Mouse (Mus musculus): ENCODE results near the gene Flii. TPM values are rescaled to one million over a fixed set of nuclear protein-coding genes. Genes with fewer than 3 reads are reported as not detected.

Gene Flii
- total RNA-seq (2021): 10 to 100 TPM; 59.5 to 68.2 TPM
- long read RNA-seq, experiment 1, full-length matches to known transcripts: 31 of 45 reads
- long read RNA-seq, experiment 1, partial matches to known transcripts: 3 of 45 reads
- long read RNA-seq, experiment 1, other reads (novel, unspliced or antisense): 11 of 45 reads
- long read RNA-seq, experiment 2, full-length matches to known transcripts: 27 of 54 reads
- long read RNA-seq, experiment 2, partial matches to known transcripts: 10 of 54 reads
- long read RNA-seq, experiment 2, other reads (novel, unspliced or antisense): 17 of 54 reads

DNA sequence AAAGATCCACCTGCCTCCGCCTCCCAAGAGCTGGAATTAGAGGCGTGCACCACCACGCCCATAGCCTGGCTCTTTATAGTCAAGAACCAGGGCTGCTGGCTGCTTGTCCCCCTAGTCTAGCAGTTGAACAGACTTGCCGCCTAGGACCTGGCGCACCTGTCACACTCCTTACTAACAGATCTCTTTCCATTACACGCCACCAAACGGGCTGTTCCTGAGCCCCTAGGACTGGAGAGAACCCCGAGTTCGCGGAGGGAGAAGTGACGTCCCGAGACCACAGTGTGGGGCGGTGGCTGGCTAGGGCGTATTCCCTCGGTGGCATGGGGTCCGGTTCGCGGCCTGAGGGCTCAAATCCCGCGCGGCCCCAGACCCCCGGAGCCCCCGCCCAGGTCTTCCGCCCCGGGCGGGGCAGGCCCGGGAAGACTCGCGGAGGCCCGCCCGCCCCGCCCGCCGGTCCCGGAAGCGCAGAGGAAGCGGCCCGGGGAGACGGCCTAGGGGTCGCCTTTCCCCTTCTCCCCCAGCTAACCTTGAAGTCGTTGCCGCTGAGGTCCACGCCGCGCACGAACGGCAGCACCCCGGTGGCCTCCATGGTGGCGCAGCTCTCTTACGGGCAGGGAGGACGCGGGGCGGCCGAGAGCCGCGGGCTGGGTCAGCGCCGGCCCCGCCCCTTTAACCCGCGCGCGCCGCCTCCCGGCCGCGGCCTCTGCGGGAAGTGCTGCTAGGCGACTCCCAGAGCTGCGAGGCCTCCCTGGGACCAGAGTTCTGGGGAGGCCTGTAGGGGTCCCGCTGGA lies at the start of gene Flii:
Flii (minus strand) TSS at position 663 of the 791 bp plus-strand sequence.
- peak within 1 kb of the TSS; percentile 85 for H3K27ac ChIP-seq

DNA sequence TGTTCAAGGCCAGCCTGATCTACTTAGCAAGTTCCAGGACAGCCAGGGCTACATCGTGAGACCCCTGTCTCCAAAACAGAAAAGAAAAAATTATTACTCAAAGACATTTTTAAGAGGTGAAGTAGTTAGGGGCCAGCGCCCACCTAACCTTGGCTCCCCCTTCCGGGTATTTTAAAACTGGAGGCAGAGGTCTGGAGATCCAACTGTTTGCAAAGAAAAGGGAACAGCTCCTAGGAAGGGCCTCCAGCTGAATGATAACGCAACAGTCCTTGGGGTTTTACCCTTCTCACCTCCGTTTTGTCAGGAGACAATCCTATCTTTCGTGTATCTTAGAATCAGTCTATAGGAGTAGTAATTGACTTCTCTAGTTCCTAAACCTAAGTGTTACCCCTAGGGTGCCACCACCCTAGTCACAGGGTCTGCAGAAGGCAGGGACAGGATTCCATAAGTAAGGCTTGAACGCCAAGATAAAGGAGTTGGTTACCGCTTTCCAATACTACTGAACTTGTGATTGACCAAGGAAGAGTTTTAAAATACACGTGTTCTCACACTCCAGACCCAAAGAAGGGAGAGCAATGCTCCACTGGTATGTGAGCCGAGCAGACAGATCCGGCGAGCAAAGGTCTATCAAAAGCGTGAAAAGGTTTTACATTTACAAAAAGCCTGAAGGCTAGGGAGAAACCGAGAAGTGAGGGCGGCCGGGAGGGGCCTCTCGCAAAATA lies 49.2 kb upstream of the Flii start:
- TF ChIP-seq CTCF (conservative IDR thresholded peaks at IDR 0.05): no peak
- Histone ChIP-seq H3K27ac (peak overlapping the region; percentile 96), H3K4me3 (peak overlapping the region; percentile 93)
- no peak for DNase-seq (ENCODE audit: low spot score in 2 of 2)

More for the DNA sequence above, at the start of gene Flii:
- TF ChIP-seq CTCF (conservative IDR thresholded peaks at IDR 0.05): peak; percentile 83
- peak; percentile 64 to 74 for DNase-seq (ENCODE audit: low spot score in 2 of 2)
- H3K4me3 ChIP-seq: peak within 1 kb of the TSS; percentile 100

GRCm38 (mm10) chr11:60775578-60775977 lies 48.5 kb upstream of the Flii start:
- TF ChIP-seq CTCF (conservative IDR thresholded peaks at IDR 0.05): no peak
- DNase-seq (ENCODE audit: low spot score in 2 of 2): no peak
- no peak overlapping the region for H3K27ac ChIP-seq

GRCm38 (mm10) chr11:60774841-60775240 lies 47.8 kb upstream of the Flii start:
- no peak overlapping the region for H3K4me3 ChIP-seq
- H3K27ac ChIP-seq: no peak overlapping the region
- TF ChIP-seq CTCF (conservative IDR thresholded peaks at IDR 0.05): no peak
- DNase-seq (ENCODE audit: low spot score in 2 of 2): no peak

More at GRCm38 (mm10) chr11:60775578-60775977, 48.5 kb upstream of the Flii start:
- H3K4me3 ChIP-seq: no peak overlapping the region

DNA sequence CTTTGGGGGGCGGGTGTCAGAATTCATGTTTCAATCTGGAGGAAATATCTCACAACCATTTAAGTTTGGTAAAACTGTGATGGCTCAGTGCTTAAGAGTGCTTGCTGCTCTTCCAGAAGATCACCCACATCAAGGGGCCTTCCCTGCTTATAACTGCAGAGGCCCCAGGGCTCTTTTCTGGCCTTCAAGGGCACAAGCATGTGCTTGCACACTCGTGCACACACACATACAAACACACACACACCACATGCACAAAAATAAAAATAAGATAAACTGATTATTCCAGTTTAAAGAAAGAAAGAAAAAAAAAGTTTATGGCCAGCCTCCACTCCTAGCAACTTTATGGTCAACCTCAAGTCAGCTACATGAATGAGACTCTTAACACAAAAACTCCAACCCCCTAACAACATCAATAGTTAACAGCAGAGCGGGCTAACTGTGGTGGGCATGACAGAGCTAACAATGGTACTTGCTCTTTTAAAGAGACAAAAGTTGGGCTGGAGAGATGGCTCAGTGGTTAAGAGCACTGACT lies 47.2 kb upstream of the Flii start:
- no peak for DNase-seq (ENCODE audit: low spot score in 2 of 2)
- Histone ChIP-seq H3K4me3 (no peak overlapping the region), H3K27ac (no peak overlapping the region)
- TF ChIP-seq CTCF (conservative IDR thresholded peaks at IDR 0.05): no peak

DNA sequence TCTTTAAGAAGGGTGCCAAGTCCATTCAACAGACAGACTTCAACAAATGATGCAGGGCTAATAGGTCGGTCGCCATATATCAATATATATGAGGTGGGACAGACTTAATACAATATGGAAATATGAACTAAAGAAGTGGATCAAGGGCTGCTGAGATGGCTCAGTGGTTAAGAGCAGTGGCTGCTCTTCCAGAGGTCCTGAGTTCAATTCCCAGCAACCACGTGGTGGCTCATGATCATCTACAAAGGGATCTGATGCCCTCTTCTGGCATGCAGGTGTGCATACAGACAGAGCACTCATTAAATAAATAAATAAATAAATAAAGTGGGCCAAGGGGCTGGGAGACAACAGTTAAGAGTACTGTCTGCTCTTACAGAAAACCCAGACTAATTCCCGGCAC lies 45.1 kb upstream of the Flii start:
- DNase-seq (ENCODE audit: low spot score in 2 of 2): no peak
- peak; percentile 24 for TF ChIP-seq CTCF (conservative IDR thresholded peaks at IDR 0.05)
- no peak overlapping the region for H3K27ac ChIP-seq
- H3K4me3 ChIP-seq: no peak overlapping the region

GRCm38 (mm10) chr11:60770776-60771175 lies 43.7 kb upstream of the Flii start:
- Histone ChIP-seq H3K27ac (no peak overlapping the region), H3K4me3 (no peak overlapping the region)
- TF ChIP-seq CTCF (conservative IDR thresholded peaks at IDR 0.05): no peak
- no peak for DNase-seq (ENCODE audit: low spot score in 2 of 2)

DNA sequence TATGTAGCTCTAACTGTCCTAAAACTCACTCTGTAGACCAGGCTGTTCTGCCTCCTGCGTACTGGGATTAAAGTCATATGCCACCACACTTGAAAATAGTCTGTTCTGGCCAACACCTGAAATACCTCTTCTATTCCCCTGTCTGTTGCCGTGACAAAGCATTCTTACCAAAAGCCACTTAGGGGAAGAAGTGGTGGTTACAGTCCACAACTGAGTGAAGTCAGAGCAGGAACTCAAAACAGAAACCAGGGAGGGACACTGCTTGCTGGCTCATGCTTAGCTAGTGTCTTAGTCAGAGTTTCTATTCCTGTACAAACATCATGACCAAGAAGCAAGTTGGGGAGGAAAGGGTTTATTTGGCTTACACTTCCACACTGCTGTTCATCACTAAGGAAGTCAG lies 42.3 kb upstream of the Flii start:
- no peak for DNase-seq (ENCODE audit: low spot score in 2 of 2)
- no peak overlapping the region for H3K4me3 ChIP-seq
- H3K27ac ChIP-seq: no peak overlapping the region
- no peak for TF ChIP-seq CTCF (conservative IDR thresholded peaks at IDR 0.05)

GRCm38 (mm10) chr11:60766969-60767368 lies 39.9 kb upstream of the Flii start:
- TF ChIP-seq CTCF (conservative IDR thresholded peaks at IDR 0.05): peak; percentile 62
- DNase-seq (ENCODE audit: low spot score in 2 of 2): no peak
- H3K4me3 ChIP-seq: no peak overlapping the region
- H3K27ac ChIP-seq: no peak overlapping the region

DNA sequence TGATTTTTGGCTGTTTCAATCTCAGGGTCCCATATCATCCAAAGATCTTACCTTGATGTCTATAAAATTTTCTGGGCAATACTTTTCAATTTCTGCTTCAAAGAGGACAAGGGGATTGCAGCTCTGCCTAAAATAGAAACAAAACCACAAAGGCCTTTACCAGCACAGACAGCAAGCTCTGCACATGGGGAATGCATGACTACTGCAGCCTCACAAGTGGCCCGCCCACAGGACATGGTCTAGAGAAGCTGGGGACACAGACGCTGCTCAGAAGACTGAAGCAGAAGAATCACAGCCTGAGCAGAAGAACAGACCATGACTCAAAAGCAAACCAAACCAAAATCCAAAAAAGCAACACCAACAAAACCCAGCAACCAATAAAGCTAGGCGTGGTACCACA lies 34.6 kb upstream of the Flii start:
- DNase-seq (ENCODE audit: low spot score in 2 of 2): no peak
- Histone ChIP-seq H3K4me3 (no peak overlapping the region), H3K27ac (no peak overlapping the region)
- no peak for TF ChIP-seq CTCF (conservative IDR thresholded peaks at IDR 0.05)

GRCm38 (mm10) chr11:60755570-60755969 lies 28.5 kb upstream of the Flii start:
- no peak overlapping the region for H3K4me3 ChIP-seq
- H3K27ac ChIP-seq: no peak overlapping the region
- TF ChIP-seq CTCF (conservative IDR thresholded peaks at IDR 0.05): no peak
- peak in 1 of 2 experiments; percentile 38 for DNase-seq (ENCODE audit: low spot score in 2 of 2)

DNA sequence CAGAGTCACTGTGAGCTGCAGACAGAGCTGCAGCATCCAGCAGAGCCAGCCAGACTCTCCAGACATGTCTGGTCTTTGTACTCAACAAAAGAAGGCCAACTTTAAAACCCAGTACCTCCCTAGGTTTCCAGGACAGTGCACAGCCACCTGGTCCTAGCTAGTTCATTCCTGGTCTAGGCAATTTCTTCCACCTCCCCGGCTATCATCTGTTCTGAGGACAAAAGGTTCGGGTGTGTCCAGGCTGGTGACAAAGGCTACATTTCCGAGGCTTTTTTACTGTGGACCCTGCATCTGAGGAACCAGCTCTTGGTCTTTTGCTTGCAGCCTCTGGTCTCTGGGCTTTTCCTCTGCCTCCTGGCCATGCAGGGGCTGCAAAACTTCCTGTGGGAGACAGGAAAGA lies 13.3 kb upstream of the Flii start:
- Histone ChIP-seq H3K4me3 (no peak overlapping the region), H3K27ac (no peak overlapping the region)
- no peak for DNase-seq (ENCODE audit: low spot score in 2 of 2)
- TF ChIP-seq CTCF (conservative IDR thresholded peaks at IDR 0.05): no peak

GRCm38 (mm10) chr11:60737450-60737849 lies 10.4 kb upstream of the Flii start:
- no peak for TF ChIP-seq CTCF (conservative IDR thresholded peaks at IDR 0.05)
- DNase-seq (ENCODE audit: low spot score in 2 of 2): no peak
- H3K4me3 ChIP-seq: no peak overlapping the region
- H3K27ac ChIP-seq: no peak overlapping the region

Data from layer of hippocampus, adult 2 months (tissue).